Mouse (Mus musculus): Measurements from ENCODE around the gene Fkbp5.
"Not testable (repeated sequence)": the region's sequence is repeated elsewhere in the genome, so short reads cannot be mapped to it uniquely, and the experiment has no call there.

Gene Fkbp5

DNA sequence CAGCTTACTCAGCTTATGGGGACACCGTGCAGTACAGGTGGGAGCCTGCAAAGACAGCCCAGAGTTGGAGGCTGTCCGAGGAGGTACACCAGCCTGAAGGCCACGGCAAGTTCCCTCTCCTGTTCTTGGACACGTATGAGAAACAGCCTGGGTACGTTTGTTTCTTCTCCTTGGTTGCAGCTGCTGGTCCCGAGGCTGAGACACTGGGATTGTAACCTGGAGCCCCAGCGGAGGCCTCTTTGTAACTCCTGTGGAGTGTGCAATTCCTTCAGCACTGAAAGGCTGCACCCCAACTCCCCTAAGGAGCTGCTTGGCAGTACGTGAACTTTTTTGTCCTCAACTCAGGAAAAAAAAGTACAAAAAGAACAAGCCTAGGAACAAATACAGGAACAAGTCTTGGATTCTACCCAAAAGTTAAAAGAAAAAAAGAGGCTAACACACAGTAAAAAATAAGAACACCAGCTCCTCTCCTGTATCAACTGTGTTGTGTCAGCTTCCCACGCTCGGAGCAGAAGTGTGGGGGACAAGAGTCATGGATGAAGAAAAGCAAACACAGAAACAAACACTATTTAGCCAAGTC is 105.9 kb downstream of the Fkbp5 start:
- DNase-seq: no peak

DNA sequence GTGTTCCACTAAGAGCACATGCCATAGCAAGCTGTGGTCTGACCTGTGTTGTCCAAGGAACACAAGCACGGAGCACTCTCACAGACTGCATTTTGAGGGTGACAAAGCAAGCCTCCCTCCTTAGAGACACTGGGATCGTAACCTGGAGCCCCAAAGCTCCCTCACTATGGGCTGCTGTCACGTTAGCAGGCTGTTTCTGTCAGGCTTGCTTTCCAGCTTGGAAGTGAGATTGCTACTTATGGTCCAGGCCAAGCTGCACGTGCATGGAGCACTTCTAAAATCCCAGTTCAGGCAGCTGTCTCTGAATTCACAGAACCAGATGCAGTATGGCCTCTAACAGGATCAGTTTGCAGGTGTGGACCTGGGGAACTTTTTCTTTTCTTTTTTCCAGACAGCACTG is 106.6 kb downstream of the Fkbp5 start:
- no peak for DNase-seq

DNA sequence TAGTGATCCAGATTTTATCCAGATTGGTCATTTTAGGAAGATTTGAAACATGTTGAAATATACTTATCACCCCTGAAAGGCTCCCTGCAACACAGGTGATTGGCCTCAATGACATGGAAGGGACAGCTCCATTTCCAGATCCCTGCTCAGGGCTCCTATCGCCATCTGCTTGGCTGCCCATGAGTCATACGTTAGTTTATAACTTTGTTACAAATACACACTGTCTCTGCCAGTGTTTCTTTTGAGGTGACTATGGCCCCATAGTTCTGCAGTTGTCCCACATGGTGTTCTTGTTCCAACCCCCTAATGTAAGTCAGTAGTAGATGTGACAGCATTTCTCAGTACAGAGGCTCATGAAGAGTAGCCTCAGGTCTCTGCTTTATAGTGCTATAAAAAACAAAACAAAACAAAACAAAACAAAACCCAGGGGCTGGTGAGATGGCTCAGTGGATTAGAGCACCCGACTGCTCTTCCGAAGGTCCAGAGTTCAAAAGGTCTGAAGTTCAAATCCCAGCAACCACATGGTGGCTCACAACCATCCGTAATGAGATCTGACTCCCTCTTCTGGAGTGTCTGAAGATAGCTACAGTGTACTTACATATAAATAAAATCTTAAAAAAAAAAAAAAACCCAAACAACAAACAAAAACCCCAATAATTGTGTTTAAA is 108.9 kb downstream of the Fkbp5 start:
- DNase-seq: no peak

DNA sequence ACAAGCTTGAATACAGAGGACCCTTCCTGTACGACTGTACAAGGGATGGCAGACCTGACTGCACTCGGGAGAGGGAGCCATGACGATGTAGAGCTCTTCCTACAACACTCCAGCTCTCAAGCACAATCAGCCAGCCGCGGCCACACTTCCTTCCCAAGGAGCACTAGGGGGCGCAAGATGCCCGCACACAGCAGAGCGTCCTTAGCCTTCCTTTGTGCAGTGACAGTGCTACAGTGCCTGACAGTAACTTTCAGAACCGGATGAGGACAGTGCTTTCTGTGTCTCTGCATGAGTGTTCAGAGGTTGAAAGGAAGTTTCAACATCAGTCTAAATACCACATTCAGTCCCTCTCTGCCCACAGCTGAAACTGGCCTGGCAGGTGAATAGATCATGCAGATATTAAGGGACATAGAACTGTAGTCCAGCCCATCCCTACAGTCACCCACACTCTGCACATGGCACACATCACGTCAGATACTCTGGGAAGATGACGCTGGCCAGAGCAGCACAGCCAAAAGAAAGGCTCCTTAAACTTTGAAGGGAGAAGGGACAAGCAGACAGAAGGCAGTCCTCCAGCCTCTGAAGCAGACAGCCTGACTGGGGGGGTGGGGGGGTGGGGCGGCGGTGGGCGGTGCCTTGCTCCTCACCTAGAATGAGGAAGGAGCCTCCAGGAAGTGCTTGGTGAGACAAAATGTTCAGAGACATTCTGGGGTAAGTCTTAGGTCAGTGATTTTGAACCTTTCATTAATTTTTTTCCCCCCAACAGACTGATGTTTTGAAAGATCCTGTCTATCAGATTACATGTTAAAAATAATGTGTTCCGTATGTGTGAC is 109.7 kb downstream of the Fkbp5 start:
- peak; percentile 67 for DNase-seq

DNA sequence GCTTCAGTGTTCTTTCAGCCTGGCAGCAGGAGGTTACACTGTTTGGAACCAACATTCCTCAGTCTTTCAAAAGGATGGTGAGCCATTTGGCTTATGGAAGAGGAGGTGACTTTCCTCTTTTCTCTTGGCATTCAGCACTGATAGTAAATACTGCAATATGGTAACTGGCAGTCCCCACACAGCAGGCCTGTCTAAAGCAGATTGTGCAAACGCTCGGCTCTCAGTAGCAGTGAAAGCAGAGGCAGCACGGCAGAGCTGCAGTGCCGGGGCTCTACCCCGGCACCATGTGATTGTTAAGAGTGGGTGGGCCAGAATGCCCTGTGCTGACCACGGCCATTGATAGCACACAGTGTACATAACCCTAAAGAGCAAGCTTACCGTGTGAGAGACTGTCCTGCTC is 110.9 kb downstream of the Fkbp5 start:
- DNase-seq: no peak

DNA sequence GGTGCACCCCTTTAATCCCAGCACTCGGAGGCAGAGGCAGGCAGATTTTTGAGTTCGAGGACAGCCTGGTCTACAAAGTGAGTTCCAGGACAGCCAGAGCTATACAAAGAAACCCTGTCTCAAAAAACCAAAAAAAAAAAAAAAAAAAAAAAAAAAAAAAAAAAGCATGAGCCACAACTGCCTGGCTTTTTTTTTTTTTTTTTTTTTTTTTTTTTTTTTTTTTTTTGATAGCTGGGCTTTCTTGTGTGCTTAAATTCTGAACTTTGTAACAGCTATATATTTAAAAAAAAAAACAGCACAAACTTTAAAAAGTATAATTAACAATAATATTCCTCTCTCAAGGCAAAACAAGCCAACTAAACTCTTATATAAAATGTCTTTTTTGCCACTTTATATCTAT is 112.6 kb downstream of the Fkbp5 start:
- DNase-seq: not testable (repeated sequence)

DNA sequence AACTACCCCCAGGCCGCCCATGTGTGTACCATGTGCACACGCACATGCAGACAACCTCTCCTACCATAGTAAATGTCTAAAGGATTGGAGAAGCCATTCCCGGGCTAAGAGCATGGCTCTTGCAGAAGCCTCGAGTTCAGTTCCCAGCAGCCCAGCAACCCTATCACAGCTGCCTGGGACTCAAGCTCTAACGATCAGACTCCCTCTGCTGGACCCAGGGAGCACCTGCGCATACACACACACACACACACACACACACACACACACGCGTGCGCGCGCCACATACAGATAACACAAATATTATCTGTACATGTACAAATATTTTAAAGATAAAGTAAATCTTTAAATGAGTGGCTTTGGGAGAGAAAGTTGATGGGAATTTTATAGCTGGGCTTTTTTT is 113.0 kb downstream of the Fkbp5 start:
- DNase-seq: no peak

DNA sequence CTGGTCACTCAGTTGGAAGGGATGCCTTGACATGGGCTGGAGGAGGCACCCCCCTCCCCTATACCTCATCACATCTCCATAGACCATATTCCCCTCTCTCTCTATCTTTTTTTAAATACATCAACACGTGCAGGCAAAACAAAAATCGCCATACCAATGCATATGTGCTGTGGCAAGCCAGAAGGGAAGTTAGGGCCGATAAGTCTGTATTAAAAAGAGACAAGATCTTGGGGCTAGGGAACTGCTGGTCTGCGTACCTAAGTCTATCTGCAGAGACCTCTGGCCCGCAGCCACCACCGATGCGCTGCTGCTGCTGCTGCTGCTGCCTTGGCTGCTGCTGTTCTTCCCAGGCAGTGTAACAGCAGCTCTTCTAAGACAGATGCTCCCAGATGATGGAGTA is 122.3 kb downstream of the Fkbp5 start:
- no peak for DNase-seq

DNA sequence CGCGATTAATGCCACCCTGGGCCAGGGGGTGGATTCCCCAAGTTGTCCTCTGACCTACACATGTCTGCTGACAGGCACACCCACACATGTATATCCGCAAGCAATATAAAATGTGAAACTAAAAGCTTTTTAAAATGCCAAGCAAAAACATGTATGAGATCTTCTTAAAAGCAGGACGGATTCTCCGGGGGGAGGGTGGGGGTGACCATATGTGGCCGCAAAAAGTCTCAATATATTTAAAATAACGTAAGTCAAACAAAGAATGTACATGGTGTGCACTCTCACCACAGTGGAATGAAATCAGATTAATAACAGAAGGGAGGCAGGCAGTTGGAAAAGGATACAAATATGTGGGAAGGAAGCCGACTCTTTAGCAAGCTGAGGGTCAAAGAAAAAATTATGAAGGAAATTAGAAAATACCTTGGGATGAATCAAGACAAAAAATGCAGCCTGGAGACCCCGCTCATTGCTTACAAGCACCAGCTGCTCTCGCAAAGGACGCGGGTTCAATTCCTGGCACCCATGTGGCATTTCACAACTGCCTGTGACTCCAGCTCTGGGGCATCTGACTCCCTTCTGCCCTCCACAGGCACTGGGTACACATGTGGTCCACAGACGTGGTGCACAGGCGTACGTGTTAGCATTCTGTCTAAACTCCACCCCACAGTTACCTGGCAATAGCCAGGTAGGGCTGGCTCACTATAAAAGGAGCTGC is 123.1 kb downstream of the Fkbp5 start:
- DNase-seq: no peak

DNA sequence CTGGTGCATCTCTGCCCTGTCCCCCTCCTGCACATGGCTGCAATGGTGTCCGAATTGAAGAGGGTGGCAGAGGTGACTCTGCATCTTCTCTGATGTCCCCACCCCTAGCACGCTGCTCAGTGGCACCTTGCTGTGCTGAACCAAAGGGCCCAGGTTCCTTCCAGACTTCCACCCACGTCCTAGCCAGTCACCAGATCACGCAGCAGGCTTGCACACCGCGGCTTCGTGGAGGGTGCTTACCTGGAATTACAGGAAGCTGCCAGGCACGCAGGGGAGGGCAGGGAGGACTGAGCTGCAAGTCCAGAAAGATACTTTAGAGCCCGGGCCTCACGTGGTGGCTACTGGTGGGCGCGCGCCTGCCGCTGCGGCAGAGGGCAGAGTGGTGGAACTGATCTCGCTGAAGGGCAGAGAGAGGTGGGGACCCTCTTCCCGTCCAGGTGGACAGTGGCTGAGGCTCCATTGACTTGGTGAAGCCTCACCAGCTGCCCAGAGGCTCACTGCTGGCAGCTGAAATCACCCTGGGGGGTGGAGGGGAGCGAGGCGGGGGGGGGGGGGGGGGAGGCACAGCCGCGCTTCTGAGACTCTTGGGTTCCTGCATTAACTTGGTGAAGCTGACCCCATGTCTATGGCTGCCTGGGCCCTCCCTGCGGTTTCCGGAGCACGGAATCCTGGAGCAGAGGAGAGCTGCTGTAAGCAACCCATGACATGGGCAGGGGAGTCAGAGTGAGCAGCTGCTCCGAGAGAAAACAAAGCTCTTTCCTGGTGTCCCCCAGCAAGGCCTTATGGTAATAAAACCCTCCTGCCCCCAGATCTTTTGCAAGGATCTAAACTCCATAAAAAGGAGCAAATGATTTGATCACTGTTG is 125.5 kb downstream of the Fkbp5 start:
- DNase-seq: no peak

DNA sequence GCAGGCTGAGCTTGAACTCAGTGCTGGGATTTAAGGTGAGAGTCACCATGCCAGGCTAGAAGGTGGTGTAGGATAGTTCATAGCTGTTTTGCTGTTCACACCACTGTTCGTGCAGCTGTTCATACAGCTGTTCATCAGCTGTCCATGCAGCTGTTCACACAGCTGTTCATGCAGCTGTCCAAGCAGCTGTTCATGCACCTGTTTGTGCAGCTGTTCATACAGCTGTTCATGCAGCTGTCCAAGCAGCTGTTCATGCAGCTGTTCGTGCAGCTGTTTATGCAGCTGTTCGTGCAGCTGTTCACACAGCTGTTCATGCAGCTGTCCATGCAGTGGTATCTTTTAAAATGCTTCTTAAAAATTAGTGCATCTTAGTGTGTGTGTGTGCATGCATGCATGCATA is 128.8 kb downstream of the Fkbp5 start:
- DNase-seq: no peak

DNA sequence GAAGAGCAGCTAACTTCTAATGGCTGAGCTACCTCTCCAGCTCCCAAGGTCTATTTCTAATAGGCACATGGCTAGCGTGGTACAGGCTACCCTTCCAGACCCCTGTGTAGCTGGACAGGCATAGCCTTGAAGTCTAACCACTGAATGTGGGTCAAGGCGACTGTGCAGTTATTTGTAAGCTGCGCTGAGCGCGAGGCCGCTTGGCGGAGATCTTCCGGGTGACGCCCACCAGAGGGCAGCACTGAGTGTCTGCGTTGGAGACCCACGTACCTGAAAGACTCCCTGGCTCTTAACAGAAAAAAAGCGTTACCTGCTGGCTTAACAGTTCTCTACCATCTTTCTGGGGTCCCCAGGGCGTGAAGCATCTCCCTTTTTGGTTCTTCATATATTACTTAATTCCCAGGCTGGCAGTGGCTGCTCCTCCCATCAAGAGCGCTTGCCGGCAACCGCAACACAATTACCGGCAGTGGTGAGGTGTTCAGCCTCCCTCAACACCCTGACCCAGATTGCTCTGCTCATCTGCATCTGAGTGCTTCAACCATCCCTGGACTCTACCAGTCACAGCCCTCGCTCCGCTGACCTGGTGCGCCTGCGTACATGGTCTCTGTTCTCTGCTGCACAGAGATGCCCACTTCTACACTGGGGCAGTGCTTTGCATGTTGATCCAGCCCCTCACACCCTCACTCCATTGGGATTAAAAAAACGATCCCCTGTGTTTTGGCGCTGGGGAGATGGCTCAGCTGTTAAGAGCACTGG is 131.0 kb downstream of the Fkbp5 start:
- DNase-seq: peak; percentile 71

DNA sequence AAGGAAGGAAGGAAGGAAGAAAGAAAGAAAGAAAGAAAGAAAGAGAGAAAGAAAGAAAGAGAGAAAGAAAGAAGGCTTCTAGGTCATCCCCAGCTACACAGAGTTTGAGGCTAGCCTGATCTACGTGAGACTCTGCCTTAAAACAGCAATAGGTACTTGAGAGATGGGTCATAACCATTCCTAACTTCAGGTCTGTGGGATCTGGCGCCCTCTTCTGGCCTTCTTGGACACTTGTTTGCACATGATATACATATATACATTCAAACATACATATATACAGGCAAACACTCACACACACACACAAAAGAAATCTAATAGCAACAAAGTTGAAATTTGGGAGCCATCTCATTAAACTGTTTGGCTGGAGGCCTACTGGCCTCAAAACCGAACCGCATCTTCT is 133.0 kb downstream of the Fkbp5 start:
- DNase-seq: no peak

DNA sequence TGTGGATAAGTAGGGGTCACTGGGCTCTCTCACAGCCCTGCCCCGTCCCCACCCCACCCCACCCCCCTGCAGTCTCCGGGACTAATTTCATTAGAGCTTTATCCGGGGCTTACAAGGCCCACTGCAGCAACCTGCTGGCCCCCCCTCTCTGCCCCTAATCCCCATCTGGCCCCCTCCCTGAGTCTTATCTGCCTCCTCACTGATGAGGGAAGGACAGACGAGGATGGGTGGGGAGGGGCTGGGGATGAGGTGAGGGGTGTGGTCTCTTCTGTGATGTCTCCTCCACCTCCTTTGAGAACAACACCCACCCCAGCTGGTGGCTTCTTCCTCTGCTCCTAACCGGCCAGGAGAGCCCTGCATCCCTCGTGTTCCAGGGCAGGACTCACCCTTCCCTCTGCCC is 137.1 kb downstream of the Fkbp5 start:
- DNase-seq: no peak

DNA sequence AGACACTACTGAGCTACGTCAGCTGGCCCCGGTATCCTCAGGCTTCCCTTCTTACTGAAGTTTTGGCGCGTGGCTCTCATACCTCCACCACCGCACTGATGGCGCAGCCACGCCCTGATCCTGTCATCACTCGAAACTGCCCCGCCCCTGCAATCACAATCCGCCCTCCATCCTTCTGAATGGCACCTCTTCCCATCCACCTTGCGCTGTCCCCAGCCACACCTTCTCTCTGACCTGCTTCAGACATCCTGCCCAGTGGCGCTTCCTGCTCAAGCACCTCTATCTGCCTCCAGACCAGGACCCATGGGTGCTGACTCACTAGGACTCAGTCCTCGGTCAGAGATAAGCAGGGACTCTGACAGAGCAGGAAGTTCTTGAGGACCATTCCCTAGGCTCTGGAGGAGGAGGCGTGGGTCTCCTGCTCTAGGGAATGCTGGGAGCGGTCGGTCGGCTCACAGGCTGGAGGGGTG is 141.7 kb downstream of the Fkbp5 start:
- DNase-seq: no peak

DNA sequence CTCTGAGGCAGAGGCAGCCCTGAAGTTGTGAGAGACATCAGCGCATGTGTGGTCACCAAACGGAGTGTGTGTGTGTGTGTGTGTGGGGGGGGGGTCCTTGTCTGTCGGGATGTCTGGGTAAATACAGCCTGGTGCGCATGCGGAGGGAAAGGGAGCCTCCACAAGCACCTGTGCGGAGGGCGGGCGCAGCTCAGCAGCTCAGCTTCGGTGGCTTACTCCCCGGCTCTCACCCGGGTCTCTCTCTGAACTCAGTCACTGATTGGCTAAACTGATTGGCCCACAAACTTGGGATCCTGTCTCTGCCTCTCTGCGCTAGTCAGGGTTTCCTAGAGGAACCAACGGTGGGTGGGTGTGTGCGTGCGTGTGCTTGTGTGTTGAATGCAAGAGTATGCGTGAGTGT is 142.8 kb downstream of the Fkbp5 start:
- no peak for DNase-seq

DNA sequence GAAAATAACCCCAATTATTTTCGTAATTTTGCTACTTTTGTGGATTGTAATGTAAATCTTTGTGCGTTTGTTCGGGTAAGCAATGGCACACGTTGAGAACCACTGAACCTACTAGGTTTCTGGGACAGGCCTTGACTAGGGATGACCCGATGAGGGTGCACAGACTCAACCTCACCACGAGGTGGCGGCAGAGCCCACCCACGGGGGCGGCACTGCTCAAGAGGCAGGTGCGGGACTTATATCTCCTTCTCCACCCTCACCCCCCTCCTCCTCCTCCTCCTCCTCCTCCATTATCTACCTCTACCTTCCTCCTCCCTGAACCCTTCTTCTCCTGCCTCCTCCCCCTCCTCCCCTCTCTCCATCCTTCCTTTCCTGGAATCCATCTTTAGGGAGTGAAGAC is 143.5 kb downstream of the Fkbp5 start:
- DNase-seq: no peak

DNA sequence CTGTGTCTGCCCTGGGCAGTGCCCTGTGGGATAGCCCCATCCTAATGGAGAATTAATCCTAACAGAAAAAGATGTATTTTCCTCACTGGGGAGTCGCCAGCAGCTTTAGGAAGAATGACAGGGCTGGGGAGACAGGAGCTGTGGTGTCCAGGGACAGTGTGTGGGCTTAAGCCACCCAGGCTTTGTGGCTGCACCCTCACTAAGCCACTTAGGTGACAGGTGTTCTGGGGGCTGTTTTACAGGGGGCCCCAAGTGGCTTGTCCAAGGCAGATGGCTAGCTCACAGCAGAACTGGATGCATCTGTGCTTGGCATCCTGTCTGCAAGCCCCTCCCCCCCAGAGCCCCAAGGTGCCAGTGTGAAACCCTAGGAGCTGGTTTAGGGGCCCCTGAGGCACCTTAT is 145.4 kb downstream of the Fkbp5 start:
- no peak for DNase-seq

DNA sequence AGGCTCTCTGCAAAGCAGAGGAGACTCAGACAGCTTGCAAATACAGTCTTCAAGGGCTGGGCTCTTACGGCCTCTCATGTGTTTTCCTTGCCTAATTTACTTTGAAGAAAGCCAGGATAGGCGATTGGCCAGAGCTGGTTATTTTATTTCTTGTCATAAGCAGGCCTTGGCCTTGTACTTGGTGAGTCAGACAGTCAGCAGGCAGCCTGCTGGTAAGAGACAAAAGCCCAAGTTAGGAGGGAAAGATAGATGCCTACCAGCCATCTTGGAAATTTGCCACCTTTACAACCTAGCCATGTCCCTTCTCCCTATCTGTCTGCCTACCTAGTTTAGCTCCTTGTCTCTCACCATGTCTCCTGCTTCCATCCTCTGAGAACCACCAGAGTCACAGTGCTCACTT is 146.0 kb downstream of the Fkbp5 start:
- no peak for DNase-seq

DNA sequence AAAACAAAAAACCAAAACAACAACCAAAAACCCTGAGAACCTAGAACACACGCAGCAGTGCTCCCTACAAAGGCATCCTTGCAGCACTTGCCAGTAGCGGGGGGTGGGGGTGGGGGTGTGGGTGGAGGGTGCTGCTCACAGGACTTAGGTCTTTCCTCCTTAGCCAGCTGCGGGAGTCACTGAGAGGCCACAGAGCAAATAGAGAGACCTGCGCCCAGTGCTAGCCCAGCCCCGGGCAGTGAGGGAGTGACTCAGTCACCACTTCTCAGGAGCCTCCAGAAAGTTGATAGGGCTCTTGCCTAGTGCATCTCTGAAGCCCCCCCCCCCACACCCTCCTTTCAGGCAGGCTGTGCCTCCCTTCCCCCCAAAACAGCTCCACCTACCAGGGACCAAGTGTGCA is 148.3 kb downstream of the Fkbp5 start:
- no peak for DNase-seq

DNA sequence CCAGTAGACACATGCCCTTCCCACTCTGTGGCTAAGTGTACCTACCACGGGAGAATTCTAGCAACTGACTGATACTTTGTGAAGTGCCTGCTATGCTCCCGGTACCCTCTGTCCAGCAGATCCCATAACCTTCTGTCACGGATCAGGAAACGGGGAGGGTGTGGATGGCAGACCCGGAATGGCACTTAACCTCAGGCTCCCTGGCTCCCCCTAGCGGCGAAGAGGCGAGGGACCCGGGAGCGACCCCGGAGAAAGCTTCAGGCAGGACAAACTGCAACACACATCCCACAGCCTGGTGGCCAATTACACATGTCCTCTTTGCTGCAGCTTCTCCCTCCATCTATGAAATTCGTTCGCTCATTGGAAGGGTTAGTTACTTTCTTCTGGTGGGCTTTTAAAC is 148.9 kb downstream of the Fkbp5 start:
- DNase-seq: peak; percentile 70

DNA sequence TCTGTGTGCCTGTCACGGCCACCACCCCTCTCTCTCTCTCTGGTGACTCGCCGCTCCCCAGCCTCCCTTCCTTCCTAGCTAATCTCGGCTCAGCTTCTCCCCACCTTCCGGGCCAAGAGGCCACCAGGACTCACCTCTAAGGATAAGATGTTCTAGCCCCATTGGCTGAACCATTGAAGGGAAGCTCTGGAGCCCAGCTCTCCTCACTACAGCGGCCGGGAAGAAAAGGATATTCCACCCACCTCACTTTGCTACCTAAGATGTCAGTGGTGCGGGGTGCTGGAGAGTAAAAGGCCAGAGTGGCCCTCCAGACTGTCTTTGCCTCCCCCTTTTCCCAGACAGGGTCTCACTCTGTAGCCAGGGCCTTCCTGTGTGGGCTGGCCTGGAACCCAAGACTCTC is 152.2 kb downstream of the Fkbp5 start, which contains the start of gene Tulp1:
TSS of gene Tulp1 (minus strand) at position 101 of the 400 bp plus-strand sequence.
- no peak for DNase-seq
